Mouse (Mus musculus): Measurements from ENCODE around the gene Kcnma1. TPM values are rescaled to one million over a fixed set of nuclear protein-coding genes. Genes with fewer than 3 reads are reported as not detected.

Gene Kcnma1
- 0.62 and 0.73 TPM in 2 replicates for polyA plus RNA-seq (2015; fragmentation: Nextera tagmentation; extraction: Ambion mirVana)

GRCm38 (mm10) chr14:24014391-24014790, at the start of gene Kcnma1:
Kcnma1 (minus strand) TSS chr14:24014491.
- 53% methylated on average over 3 of the region's 3 CpGs for WGBS
- no peaks in the 10 kb centered on the region for H3K27me3 ChIP-seq (replicated peaks; ENCODE audit: insufficient read depth, low read length)
- H3K4me2 ChIP-seq (replicated peaks; ENCODE audit: low read depth, low read length), result no peak within 1 kb of the TSS
- no peaks in the 10 kb centered on the region for H3K4me1 ChIP-seq (ENCODE audit: insufficient read depth, low read depth, low read length)
- H3K9me3 ChIP-seq (ENCODE audit: low read length), result no peaks in the 10 kb centered on the region
- no peaks in the 10 kb centered on the region for H3K36me3 ChIP-seq (ENCODE audit: insufficient read depth, low read length)
- H3K9ac ChIP-seq (replicated peaks; ENCODE audit: low read depth), result no peak within 1 kb of the TSS
- no peak for DNase-seq (ENCODE audit: low spot score)
- TF ChIP-seq CTCF (IDR thresholded peaks at IDR 0.05) (no peak), EP300 (IDR thresholded peaks at IDR 0.05) (no peak)
- H3K27ac ChIP-seq (ENCODE audit: low read length), result no peak within 1 kb of the TSS
- H3K4me3 ChIP-seq (ENCODE audit: low read depth, low read length), result no peak within 1 kb of the TSS
- ATAC-seq, result no peak

GRCm38 (mm10) chr14:24059747-24060146, 45.5 kb upstream of the Kcnma1 start:
- Histone ChIP-seq H3K9me3 (ENCODE audit: low read length) (no peaks in the 10 kb centered on the region), H3K4me2 (replicated peaks; ENCODE audit: low read depth, low read length) (no peak overlapping the region), H3K27ac (ENCODE audit: low read length) (no peak overlapping the region), H3K4me3 (ENCODE audit: low read depth, low read length) (no peak overlapping the region), H3K4me1 (ENCODE audit: insufficient read depth, low read depth, low read length) (no peaks in the 10 kb centered on the region), H3K27me3 (replicated peaks; ENCODE audit: insufficient read depth, low read length) (no peaks in the 10 kb centered on the region), H3K36me3 (ENCODE audit: insufficient read depth, low read length) (no peaks in the 10 kb centered on the region), H3K9ac (replicated peaks; ENCODE audit: low read depth) (no peak overlapping the region)
- DNase-seq (ENCODE audit: low spot score) (peak; percentile 65), ATAC-seq (peak; percentile 79)
- WGBS, result 34% methylated on average over 8 of the region's 8 CpGs
- TF ChIP-seq CTCF (IDR thresholded peaks at IDR 0.05), result peak; percentile 78
- no peak for TF ChIP-seq EP300 (IDR thresholded peaks at IDR 0.05)

- peak; percentile 77 for ATAC-seq
- Histone ChIP-seq H3K4me2 (replicated peaks; ENCODE audit: low read depth, low read length) (no peak overlapping the region), H3K36me3 (ENCODE audit: insufficient read depth, low read length) (no peaks in the 10 kb centered on the region), H3K27me3 (replicated peaks; ENCODE audit: insufficient read depth, low read length) (no peaks in the 10 kb centered on the region), H3K27ac (ENCODE audit: low read length) (no peak overlapping the region), H3K9me3 (ENCODE audit: low read length) (no peaks in the 10 kb centered on the region), H3K9ac (replicated peaks; ENCODE audit: low read depth) (no peak overlapping the region), H3K4me3 (ENCODE audit: low read depth, low read length) (no peak overlapping the region), H3K4me1 (ENCODE audit: insufficient read depth, low read depth, low read length) (no peaks in the 10 kb centered on the region)
- WGBS, result 56% methylated on average over 4 of the region's 4 CpGs
- peak; percentile 69 for DNase-seq (ENCODE audit: low spot score)
- TF ChIP-seq CTCF (IDR thresholded peaks at IDR 0.05) (no peak), EP300 (IDR thresholded peaks at IDR 0.05) (no peak)
Measured at GRCm38 (mm10) chr14:24059287-24059686, 45.0 kb upstream of the Kcnma1 start.

- DNase-seq (ENCODE audit: low spot score), result no peak
- H3K4me2 ChIP-seq (replicated peaks; ENCODE audit: low read depth, low read length), result no peak overlapping the region
- H3K4me3 ChIP-seq (ENCODE audit: low read depth, low read length), result no peak overlapping the region
- 74% methylated on average over 2 of the region's 2 CpGs for WGBS
- H3K36me3 ChIP-seq (ENCODE audit: insufficient read depth, low read length), result no peaks in the 10 kb centered on the region
- H3K4me1 ChIP-seq (ENCODE audit: insufficient read depth, low read depth, low read length), result no peaks in the 10 kb centered on the region
- no peaks in the 10 kb centered on the region for H3K9me3 ChIP-seq (ENCODE audit: low read length)
- no peaks in the 10 kb centered on the region for H3K27me3 ChIP-seq (replicated peaks; ENCODE audit: insufficient read depth, low read length)
- no peak for ATAC-seq
- no peak overlapping the region for H3K27ac ChIP-seq (ENCODE audit: low read length)
- no peak overlapping the region for H3K9ac ChIP-seq (replicated peaks; ENCODE audit: low read depth)
- TF ChIP-seq CTCF (IDR thresholded peaks at IDR 0.05) (no peak), EP300 (IDR thresholded peaks at IDR 0.05) (no peak)
Measured at GRCm38 (mm10) chr14:24051821-24052220, 37.5 kb upstream of the Kcnma1 start.

GRCm38 (mm10) chr14:24036609-24037008, 22.3 kb upstream of the Kcnma1 start:
- H3K4me2 ChIP-seq (replicated peaks; ENCODE audit: low read depth, low read length), result no peak overlapping the region
- DNase-seq (ENCODE audit: low spot score) (no peak), ATAC-seq (no peak)
- no peaks in the 10 kb centered on the region for H3K36me3 ChIP-seq (ENCODE audit: insufficient read depth, low read length)
- 74% methylated on average over 2 of the region's 2 CpGs for WGBS
- no peak overlapping the region for H3K9ac ChIP-seq (replicated peaks; ENCODE audit: low read depth)
- H3K27ac ChIP-seq (ENCODE audit: low read length), result no peak overlapping the region
- H3K9me3 ChIP-seq (ENCODE audit: low read length), result no peaks in the 10 kb centered on the region
- TF ChIP-seq CTCF (IDR thresholded peaks at IDR 0.05) (no peak), EP300 (IDR thresholded peaks at IDR 0.05) (no peak)
- H3K27me3 ChIP-seq (replicated peaks; ENCODE audit: insufficient read depth, low read length), result no peaks in the 10 kb centered on the region
- no peaks in the 10 kb centered on the region for H3K4me1 ChIP-seq (ENCODE audit: insufficient read depth, low read depth, low read length)
- no peak overlapping the region for H3K4me3 ChIP-seq (ENCODE audit: low read depth, low read length)

- Histone ChIP-seq H3K36me3 (ENCODE audit: insufficient read depth, low read length) (no peaks in the 10 kb centered on the region), H3K4me3 (ENCODE audit: low read depth, low read length) (no peak overlapping the region), H3K4me2 (replicated peaks; ENCODE audit: low read depth, low read length) (no peak overlapping the region), H3K27ac (ENCODE audit: low read length) (no peak overlapping the region), H3K27me3 (replicated peaks; ENCODE audit: insufficient read depth, low read length) (no peaks in the 10 kb centered on the region), H3K4me1 (ENCODE audit: insufficient read depth, low read depth, low read length) (no peaks in the 10 kb centered on the region), H3K9me3 (ENCODE audit: low read length) (no peaks in the 10 kb centered on the region), H3K9ac (replicated peaks; ENCODE audit: low read depth) (no peak overlapping the region)
- TF ChIP-seq CTCF (IDR thresholded peaks at IDR 0.05), result no peak
- TF ChIP-seq EP300 (IDR thresholded peaks at IDR 0.05), result no peak
- ATAC-seq, result no peak
- WGBS, result 44% methylated on average over 4 of the region's 4 CpGs
- no peak for DNase-seq (ENCODE audit: low spot score)
Measured at GRCm38 (mm10) chr14:24036208-24036535, 21.9 kb upstream of the Kcnma1 start.

Data from lung, postnatal 0 days (tissue).